Mouse (Mus musculus) cortical plate, adult 2 months (tissue): ENCODE data around the gene Il11.

Experiments used
- CTCF ChIP-seq: fragments of 200-500 bp; IDR thresholded peaks from 2 replicates; pipeline ENCODE4 v1.5.1; 2011; ENCODE audit warnings: mild to moderate bottlenecking, control low read depth, low read length; ENCODE audit not compliant: insufficient read depth; ENCODE audit errors: extremely low read depth
- POLR2A ChIP-seq: fragments of 200-500 bp; IDR thresholded peaks from 2 replicates; pipeline ENCODE4 v1.6.1; 2011; ENCODE audit warnings: mild to moderate bottlenecking, low read length, control low read depth; ENCODE audit not compliant: insufficient read depth; ENCODE audit errors: extremely low read depth

GRCm38 (mm10) chr7:4816559-4816958 is 33.9 kb upstream of the Il11 start:
- TF ChIP-seq POLR2A (no peak), CTCF (no peak)
